Mouse (Mus musculus): ENCODE results near the gene Armh2. TPM values are rescaled to one million over a fixed set of nuclear protein-coding genes. Genes with fewer than 3 reads are reported as not detected.
"Not testable (repeated sequence)": the region's sequence is repeated elsewhere in the genome, so short reads cannot be mapped to it uniquely, and the experiment has no call there.

The Armh2 gene
- polyA plus RNA-seq, 1 experiment from 2014 or later: not detected

DNA sequence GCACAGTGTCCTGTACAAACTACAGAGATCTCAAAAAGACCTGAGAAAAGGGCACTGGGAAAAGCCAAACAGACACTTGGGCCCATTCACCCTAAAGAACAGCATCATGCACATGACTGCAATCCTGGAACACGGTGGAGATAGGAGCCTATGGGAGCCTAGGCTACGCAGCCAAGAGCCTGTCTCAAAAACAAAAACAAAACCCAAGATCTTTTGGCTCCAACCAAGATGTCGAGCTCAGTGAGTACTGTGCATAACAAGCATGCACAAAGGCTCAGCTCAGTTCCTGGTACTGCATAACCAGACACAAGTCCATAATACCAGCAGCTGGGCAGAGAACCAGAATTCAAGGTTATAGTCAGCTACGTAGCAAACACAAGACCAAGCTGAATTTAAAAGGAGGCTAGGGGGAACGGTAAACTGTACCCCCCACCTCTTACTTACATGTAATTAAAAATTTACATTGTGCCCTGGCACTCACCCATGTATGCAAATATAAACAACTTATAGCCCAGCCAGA lies 19.4 kb downstream of the Armh2 start:
- H3K27me3 ChIP-seq: no peaks in the 10 kb centered on the region
- WGBS: 71% methylated on average over 5 of the region's 5 CpGs
- no peak for ATAC-seq (ENCODE audit: low FRiP score)
- peak overlapping the region; percentile 39; the same call in 1 of the 2 replicates for H3K9ac ChIP-seq
- no peaks in the 10 kb centered on the region for H3K9me3 ChIP-seq
- H3K4me3 ChIP-seq: peak overlapping the region; percentile 75; the same call in 1 of the 2 replicates
- H3K4me2 ChIP-seq: peak overlapping the region; percentile 61
- no peak overlapping the region for H3K27ac ChIP-seq
- peaks cover 5% of the 10 kb centered on the region for H3K4me1 ChIP-seq (replicated peaks)
- 0 out of 2 replicates have a peak, but pooled peaks cover 8% of the 10 kb centered on the region for H3K36me3 ChIP-seq

DNA sequence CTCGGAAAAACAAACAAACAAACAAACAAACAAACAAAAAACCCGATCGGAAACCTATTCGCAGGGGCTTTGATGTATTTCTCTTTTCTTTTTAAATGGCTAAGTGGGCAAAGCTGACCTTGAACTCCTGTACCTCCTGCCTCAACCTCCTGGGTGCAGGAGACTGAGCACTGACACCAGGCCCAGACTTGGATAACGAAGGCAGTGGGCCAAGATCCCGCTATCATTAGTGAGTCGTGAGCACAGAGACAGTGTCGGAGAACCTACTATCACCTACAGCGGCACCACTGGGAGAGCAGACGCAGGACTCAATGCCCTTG lies 20.0 kb downstream of the Armh2 start:
- Histone ChIP-seq H3K27ac (no peak overlapping the region), H3K4me3 (peak overlapping the region; percentile 75), H3K27me3 (no peaks in the 10 kb centered on the region), H3K36me3 (0 out of 2 replicates have a peak, but pooled peaks cover 2% of the 10 kb centered on the region), H3K9me3 (no peaks in the 10 kb centered on the region), H3K9ac (peak overlapping the region; percentile 65), H3K4me1 (replicated peaks) (peaks cover 5% of the 10 kb centered on the region), H3K4me2 (peak overlapping the region; percentile 61)
- 7% methylated on average over 10 of the region's 10 CpGs for WGBS
- no peak for ATAC-seq (ENCODE audit: low FRiP score)

DNA sequence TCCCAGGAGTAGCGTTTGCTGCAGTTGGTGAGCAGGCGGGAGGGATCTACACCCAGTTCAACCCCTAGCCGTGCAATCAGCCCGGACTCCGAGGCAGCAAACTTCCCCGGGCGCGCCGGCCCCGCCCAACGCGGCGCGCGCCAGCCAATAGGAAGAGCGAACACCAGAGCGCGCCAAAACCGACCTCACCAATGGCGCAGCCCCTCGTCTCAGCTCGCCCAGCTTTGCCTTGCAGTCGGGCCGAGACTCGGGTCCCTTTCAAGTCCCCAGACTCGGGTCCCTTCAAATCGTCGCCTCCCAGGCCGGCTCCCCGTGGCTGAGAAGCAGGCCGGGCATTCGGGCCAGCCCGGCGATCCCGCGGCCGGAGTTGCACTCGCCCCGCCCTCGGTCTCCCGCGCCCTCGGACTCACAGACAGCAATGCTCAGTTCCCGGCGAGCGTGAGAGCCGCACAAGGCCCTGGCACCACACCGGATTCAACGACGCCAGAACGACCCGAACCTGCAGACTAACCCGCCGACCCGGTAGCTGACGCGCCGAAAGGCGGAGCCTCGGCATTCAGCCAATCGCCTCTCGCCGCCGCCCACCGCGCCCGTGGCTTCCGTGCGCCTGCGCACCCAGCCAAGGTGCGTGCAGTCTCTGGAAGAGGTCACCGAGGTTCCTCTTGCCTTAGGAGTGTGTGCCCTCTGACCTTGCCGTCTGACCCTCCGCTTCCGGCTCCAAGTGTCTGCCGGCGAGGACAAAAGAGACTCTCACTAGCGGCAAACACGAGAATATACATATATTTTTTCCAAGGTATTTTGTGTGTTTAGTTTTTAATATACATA lies 20.6 kb downstream of the Armh2 start, which contains the start of gene Gmnn:
Gene Gmnn (minus strand): TSS at position 521 of the 825 bp plus-strand sequence.
- peak within 1 kb of the TSS; percentile 75 for H3K4me3 ChIP-seq
- peak; percentile 98 for ATAC-seq (ENCODE audit: low FRiP score)
- H3K4me1 ChIP-seq (replicated peaks): peaks cover 5% of the 10 kb centered on the region
- no peaks in the 10 kb centered on the region for H3K9me3 ChIP-seq
- no peaks in the 10 kb centered on the region for H3K27me3 ChIP-seq
- H3K4me2 ChIP-seq: peak within 1 kb of the TSS; percentile 61
- H3K36me3 ChIP-seq: no peaks in the 10 kb centered on the region
- peak within 1 kb of the TSS; percentile 65 for H3K9ac ChIP-seq
- WGBS: under 1% methylated on average over 79 of the region's 79 CpGs
- no peak within 1 kb of the TSS for H3K27ac ChIP-seq

DNA sequence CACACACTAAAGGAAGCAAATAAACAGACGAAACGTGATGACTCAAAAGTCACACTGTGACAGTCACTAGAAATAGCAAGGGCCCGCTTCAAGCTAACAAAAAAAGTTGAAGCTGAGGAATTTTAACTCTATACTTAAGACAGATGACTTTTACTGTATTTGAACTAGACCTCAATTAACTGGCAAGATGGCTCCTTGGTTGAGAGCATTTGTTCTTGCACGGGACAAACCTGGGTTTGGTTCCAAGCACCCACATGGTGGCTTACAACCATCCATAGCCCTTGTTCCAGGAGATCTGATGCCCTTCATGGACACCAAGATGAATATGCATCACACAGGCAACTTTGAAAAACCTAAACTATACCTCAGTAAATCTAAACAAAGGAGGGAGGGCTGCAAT lies 21.2 kb downstream of the Armh2 start:
- Histone ChIP-seq H3K9me3 (no peaks in the 10 kb centered on the region), H3K4me1 (replicated peaks) (peaks cover 5% of the 10 kb centered on the region), H3K36me3 (no peaks in the 10 kb centered on the region), H3K4me2 (peak overlapping the region; percentile 61), H3K27me3 (no peaks in the 10 kb centered on the region), H3K4me3 (peak overlapping the region; percentile 75), H3K27ac (no peak overlapping the region), H3K9ac (peak overlapping the region; percentile 65; the same call in 1 of the 2 replicates)
- WGBS: 45% methylated on average over 4 of the region's 4 CpGs
- no peak for ATAC-seq (ENCODE audit: low FRiP score)

DNA sequence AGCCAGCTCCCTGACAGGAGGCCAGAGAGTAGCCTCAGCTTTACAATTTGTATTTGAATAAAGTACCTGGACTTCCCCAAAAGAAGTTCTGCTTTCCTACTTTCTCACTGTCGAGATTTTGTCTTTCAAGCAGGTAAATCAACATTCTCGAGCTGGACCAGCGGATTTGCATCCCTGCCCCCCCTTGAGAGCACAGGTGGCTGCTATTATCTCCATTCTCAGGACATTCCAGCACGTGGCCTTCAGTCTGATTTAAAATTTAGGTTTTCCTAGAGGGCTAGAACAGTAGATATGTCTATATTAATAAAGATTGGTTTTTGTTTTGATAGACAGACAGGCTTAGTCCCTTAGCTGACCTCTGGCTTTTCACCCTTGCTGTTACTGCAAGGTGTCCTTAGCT lies 26.8 kb downstream of the Armh2 start:
- not testable (repeated sequence) for H3K4me3 ChIP-seq; H3K4me2 ChIP-seq; H3K4me1 ChIP-seq (replicated peaks); H3K27ac ChIP-seq; ATAC-seq (ENCODE audit: low FRiP score); H3K9ac ChIP-seq; H3K36me3 ChIP-seq; H3K9me3 ChIP-seq; H3K27me3 ChIP-seq
- WGBS: 83% methylated on average over 4 of the region's 4 CpGs

DNA sequence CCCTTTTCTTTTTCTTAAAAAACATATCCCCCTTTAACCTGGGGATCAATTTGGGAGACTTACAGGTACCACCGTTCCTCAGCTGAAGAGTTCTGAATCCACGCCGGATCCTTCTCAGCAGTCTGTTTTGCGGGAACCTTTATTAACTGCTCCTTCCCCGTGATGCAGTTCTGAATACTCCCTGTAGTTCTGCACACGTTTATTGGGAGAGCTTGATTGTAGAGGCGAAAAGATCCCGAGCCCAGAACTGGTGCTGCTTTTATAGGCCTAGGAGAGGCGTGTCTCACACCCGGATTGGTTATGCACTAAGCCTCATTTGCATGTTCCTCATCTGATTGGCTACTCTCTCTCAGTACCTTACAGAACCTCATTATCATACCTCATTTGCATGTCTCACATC lies 30.4 kb downstream of the Armh2 start:
- not testable (repeated sequence) for H3K27me3 ChIP-seq; H3K4me3 ChIP-seq; H3K4me2 ChIP-seq; H3K9ac ChIP-seq; H3K4me1 ChIP-seq (replicated peaks); H3K27ac ChIP-seq; H3K9me3 ChIP-seq; ATAC-seq (ENCODE audit: low FRiP score); H3K36me3 ChIP-seq
- WGBS: 94% methylated on average over 10 of the region's 10 CpGs

DNA sequence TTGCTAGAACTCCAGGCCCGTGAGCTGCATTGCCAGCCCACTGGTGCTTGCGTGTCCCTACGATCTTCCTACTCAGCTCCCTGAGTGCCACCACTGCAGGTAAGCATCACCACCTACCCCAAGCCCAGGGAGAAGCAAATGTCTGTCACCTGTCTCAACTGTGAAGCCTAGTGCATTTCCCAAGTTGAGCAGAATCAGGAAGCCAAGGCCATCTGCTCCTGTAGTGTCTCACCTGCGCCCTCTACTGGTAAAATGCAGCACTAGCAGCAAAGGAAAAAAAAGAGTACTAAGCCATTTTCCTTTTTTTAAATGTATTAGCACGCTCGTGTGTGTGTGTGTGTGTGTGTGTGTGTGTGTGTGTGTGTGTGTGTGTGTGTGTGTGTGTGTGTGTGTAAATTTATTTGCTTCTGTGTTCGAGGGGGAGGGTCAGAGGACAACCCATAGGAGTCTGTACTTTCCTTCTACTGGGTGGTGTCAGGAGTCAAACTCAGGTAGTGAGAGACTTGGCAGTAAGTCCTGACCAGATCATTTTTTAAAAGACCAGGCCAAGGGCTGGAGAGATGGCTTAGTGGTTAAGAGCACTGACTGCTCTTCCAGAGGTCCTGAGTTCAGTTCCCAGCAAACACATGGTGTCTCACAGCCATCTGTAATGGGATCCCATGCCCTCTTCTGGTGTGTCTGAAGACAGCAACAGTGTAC lies 35.3 kb downstream of the Armh2 start:
- no peak for ATAC-seq (ENCODE audit: low FRiP score)
- Histone ChIP-seq H3K27me3 (no peaks in the 10 kb centered on the region), H3K4me3 (no peak overlapping the region), H3K4me1 (replicated peaks) (no peaks in the 10 kb centered on the region), H3K9ac (no peak overlapping the region), H3K36me3 (no peaks in the 10 kb centered on the region), H3K27ac (no peak overlapping the region), H3K4me2 (no peak overlapping the region), H3K9me3 (no peaks in the 10 kb centered on the region)
- WGBS: 52% methylated on average over 7 of the region's 7 CpGs

DNA sequence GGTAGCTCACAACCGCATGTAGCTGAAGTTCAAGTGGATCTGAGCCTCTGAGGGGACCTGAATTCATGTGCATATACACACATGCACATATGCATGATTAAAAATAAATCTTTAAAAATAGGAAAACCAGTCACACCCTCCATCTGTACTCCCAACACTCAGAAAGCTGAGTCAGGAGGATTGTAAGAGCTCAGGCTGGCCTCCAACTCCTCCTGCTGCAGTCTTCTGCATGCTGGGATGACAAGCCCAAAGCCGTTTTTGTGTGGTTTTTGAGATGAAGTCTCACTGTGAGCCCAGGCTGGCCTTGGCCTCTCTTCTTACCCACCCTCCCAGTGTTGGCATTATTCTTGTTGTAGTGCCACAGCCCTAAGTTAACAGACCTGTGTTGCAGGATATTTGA lies 37.0 kb downstream of the Armh2 start:
- Histone ChIP-seq H3K4me2 (no peak overlapping the region), H3K9me3 (no peaks in the 10 kb centered on the region), H3K4me1 (replicated peaks) (peaks cover 7% of the 10 kb centered on the region), H3K27ac (no peak overlapping the region), H3K36me3 (no peaks in the 10 kb centered on the region), H3K9ac (no peak overlapping the region), H3K27me3 (no peaks in the 10 kb centered on the region), H3K4me3 (no peak overlapping the region)
- 84% methylated on average over 2 of the region's 2 CpGs for WGBS
- no peak for ATAC-seq (ENCODE audit: low FRiP score)

DNA sequence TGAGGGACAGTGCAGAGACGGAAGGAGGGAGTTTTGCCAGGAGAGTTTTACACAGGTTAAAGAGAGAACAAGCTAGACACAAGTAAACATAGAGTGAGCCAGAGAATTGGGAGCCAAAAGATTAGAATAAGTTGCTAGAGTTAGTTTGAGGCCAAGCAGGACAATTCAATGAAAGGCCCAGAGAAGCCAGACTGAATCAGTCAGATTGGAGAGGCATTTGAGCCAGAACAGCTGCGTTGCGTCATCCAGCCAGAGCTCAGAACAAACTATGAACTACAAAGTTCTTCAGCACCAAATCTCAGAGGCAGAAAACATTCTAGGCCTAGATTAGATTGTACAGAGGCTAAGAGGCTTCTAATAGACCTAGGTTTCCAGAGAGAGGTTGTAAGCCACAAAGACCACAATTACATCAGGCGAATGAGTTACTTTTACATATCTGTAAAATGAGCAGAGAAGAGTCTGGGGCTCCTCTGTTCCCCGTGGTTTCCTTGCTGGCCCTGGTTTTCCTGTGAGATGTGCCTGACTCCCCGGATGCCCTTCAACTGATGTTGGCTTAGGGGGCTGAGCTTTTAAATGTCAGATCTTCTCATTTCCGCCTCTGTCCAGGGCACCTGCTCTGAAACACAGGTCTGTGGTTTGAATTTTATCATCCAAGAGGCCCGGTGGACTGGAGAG lies 37.8 kb downstream of the Armh2 start:
- Histone ChIP-seq H3K36me3 (no peaks in the 10 kb centered on the region), H3K27me3 (no peaks in the 10 kb centered on the region), H3K27ac (no peak overlapping the region), H3K4me1 (replicated peaks) (peaks cover 7% of the 10 kb centered on the region), H3K4me2 (no peak overlapping the region), H3K4me3 (no peak overlapping the region), H3K9me3 (no peaks in the 10 kb centered on the region), H3K9ac (no peak overlapping the region)
- no peak for ATAC-seq (ENCODE audit: low FRiP score)
- 88% methylated on average over 8 of the region's 8 CpGs for WGBS

DNA sequence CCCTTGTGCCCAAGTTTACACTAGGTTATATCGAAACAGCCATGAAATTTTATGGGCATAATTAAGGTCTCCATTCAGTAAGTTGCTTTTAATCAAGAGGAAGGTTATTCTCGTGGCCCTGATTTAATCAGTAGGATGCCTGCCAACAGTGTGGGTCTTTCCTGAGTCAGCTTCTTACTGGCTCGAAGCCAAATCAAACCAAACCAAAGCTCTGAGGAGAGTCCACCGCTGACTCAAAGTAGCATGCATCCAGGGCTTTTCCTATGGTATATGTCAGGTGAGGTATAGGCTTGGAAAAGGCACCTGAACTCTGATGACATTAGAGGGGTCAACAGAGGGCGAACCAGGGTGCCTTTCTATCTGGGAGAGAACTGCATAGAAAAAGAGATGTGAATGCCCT lies 40.9 kb downstream of the Armh2 start:
- no peaks in the 10 kb centered on the region for H3K36me3 ChIP-seq
- no peak overlapping the region for H3K9ac ChIP-seq
- no peak for ATAC-seq (ENCODE audit: low FRiP score)
- no peak overlapping the region for H3K27ac ChIP-seq
- no peak overlapping the region for H3K4me2 ChIP-seq
- no peak overlapping the region for H3K4me3 ChIP-seq
- WGBS: 66% methylated on average over 5 of the region's 5 CpGs
- no peaks in the 10 kb centered on the region for H3K27me3 ChIP-seq
- H3K9me3 ChIP-seq: no peaks in the 10 kb centered on the region
- peaks cover 7% of the 10 kb centered on the region for H3K4me1 ChIP-seq (replicated peaks)

DNA sequence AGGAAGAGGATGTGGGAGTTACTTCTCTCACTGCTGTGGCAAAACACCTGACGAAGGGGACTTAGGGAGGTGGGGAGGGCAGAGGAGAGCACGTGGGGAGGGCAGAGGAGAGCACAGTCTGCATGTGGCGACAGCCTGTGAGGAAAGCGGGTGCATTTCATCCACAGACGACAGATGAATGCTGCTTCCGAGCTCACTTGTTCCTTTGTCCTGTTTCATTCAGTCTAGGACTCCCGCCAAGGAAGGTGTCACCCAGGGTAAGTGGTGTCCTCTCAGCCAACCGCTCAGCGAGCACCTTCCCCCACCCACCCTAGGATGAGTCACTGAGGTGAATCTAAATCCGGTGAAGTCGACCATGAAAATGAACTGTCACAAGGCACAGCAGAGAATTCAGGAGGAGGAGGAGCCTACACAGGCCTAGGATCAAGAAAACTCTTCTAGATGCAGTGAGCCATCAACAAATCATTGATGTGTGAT lies 45.0 kb downstream of the Armh2 start:
- no peaks in the 10 kb centered on the region for H3K27me3 ChIP-seq
- WGBS: 48% methylated on average over 11 of the region's 11 CpGs
- H3K36me3 ChIP-seq: no peaks in the 10 kb centered on the region
- H3K9me3 ChIP-seq: no peaks in the 10 kb centered on the region
- H3K4me1 ChIP-seq (replicated peaks): peaks cover 7% of the 10 kb centered on the region
- H3K4me2 ChIP-seq: no peak overlapping the region
- no peak overlapping the region for H3K4me3 ChIP-seq
- H3K9ac ChIP-seq: no peak overlapping the region
- ATAC-seq (ENCODE audit: low FRiP score): no peak
- no peak overlapping the region for H3K27ac ChIP-seq

DNA sequence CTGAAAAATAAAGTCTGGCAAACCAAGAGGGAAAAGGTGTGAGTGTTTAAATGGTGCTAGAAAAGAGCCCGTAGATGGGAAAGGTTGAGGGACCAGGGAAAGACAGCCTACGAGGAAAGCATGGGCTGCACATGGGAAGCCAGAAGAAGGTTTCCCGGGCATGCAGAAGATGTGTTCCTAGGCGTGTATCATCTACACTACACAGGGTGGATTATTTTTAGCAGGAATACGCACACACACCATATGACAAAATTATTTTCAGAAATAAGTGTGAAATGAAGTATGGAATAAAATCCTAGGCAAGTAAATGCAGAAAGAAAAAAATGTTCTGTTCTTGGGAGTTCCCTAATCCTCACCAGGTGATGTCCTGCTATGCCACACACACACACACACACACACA lies 46.4 kb downstream of the Armh2 start:
- no peak for ATAC-seq (ENCODE audit: low FRiP score)
- WGBS: 88% methylated on average over 5 of the region's 5 CpGs
- no peak overlapping the region for H3K4me2 ChIP-seq

More for the DNA sequence above, 46.4 kb downstream of the Armh2 start:
- no peak overlapping the region for H3K9ac ChIP-seq
- H3K27ac ChIP-seq: no peak overlapping the region
- H3K4me1 ChIP-seq (replicated peaks): no peaks in the 10 kb centered on the region
- H3K9me3 ChIP-seq: no peaks in the 10 kb centered on the region
- no peak overlapping the region for H3K4me3 ChIP-seq
- no peaks in the 10 kb centered on the region for H3K27me3 ChIP-seq
- H3K36me3 ChIP-seq: no peaks in the 10 kb centered on the region

Measured in hindbrain, embryonic 13.5 days (tissue).